Mouse (Mus musculus) ES-E14 (cell line): ENCODE results near the gene Derl3. TPM values are rescaled to one million over a fixed set of nuclear protein-coding genes. Genes with fewer than 3 reads are reported as not detected.

ENCODE experiments used
- DNase-seq: peaks from one replicate; pipeline ENCODE4 v3.0.0-alpha.2; 2013; ENCODE audit warnings: low read depth, low spot score
- H3K27ac ChIP-seq: 2 replicates; pipeline ENCODE4 v1.5.1; 2012; ENCODE audit warnings: low read depth, mild to moderate bottlenecking, low read length, moderate library complexity, mixed read lengths; ENCODE audit not compliant: poor library complexity, insufficient read depth, severe bottlenecking
- H3K36me3 ChIP-seq: 2 replicates; pipeline ENCODE4 v1.6.1; 2012; ENCODE audit warnings: mild to moderate bottlenecking, low read length, moderate library complexity, mixed read lengths; ENCODE audit not compliant: control insufficient read depth, poor library complexity, insufficient read depth, severe bottlenecking
- H3K4me1 ChIP-seq, 2 experiments: fragments of 150-350 bp in 1 of 2; sonication (generic) in 1 of 2; 2 replicates each; pipeline ENCODE4 v1.6.1; 2012; ENCODE audit warnings: low read length in 2 of 2, mild to moderate bottlenecking in 1 of 2, mixed read lengths in 1 of 2; ENCODE audit not compliant: control insufficient read depth in 2 of 2, insufficient read depth in 2 of 2, poor library complexity in 1 of 2
- H3K4me3 ChIP-seq, 2 experiments: fragments of 150-350 bp in 1 of 2; sonication (generic) in 1 of 2; 2 replicates each; pipeline ENCODE4 v1.5.1; 2012; ENCODE audit warnings: low read length in 2 of 2, low read depth in 1 of 2, mild to moderate bottlenecking in 1 of 2, mixed read lengths in 1 of 2; ENCODE audit not compliant: insufficient read depth in 1 of 2, poor library complexity in 1 of 2, severe bottlenecking in 1 of 2
- H3K9ac ChIP-seq: 2 replicates; pipeline ENCODE4 v1.6.1; 2012; ENCODE audit warnings: low read depth, mild to moderate bottlenecking, low read length, mixed read lengths; ENCODE audit not compliant: poor library complexity, insufficient read depth, severe bottlenecking
- H3K9me3 ChIP-seq: fragments of 150-350 bp; sonication (generic); 2 replicates; pipeline ENCODE4 v1.6.1; 2012; ENCODE audit warnings: low read depth, mild to moderate bottlenecking, low read length; ENCODE audit not compliant: control insufficient read depth, insufficient read depth
- CHD2 ChIP-seq: IDR thresholded peaks from 2 replicates; pipeline ENCODE4 v1.6.1; 2014; ENCODE audit warnings: mild to moderate bottlenecking, low read depth, low read length, inconsistent platforms
- HCFC1 ChIP-seq: IDR thresholded peaks from 2 replicates; pipeline ENCODE4 v1.6.1; 2012; ENCODE audit warnings: low read length, inconsistent platforms, borderline replicate concordance; ENCODE audit not compliant: insufficient read depth
- MAFK ChIP-seq: IDR thresholded peaks from 2 replicates; pipeline ENCODE4 v1.6.1; 2014; ENCODE audit warnings: mild to moderate bottlenecking, low read depth, low read length, inconsistent platforms; ENCODE audit not compliant: insufficient read depth
- ZC3H11A ChIP-seq: IDR thresholded peaks from 2 replicates; pipeline ENCODE4 v1.6.1; 2012; ENCODE audit warnings: low read depth, mild to moderate bottlenecking, inconsistent platforms, low read length, borderline replicate concordance
- ZNF384 ChIP-seq: IDR thresholded peaks from 2 replicates; pipeline ENCODE4 v1.6.1; 2012; ENCODE audit warnings: low read depth, low read length, inconsistent platforms
- in situ Hi-C, 2 experiments: fragments of 600-800 bp; cut with MboI; formaldehyde crosslinking; loops; one replicate each; pipeline ENCODE4 v1.15.1; 2025; ENCODE audit warnings: low sequenced_read_pairs in 2 of 2, inconsistent platforms in 1 of 2; ENCODE audit not compliant: unreplicated experiment in 2 of 2
- total RNA-seq: library from RNA; depleted of rRNA; stranded (reverse); fragments of 300-350 nt; gene quantifications from 2 replicates; pipeline ENCODE4 v1.2.3, GENCODE M21; 2012

Derl3 gene
- total RNA-seq, 1 experiment, result 19.9 TPM

DNA sequence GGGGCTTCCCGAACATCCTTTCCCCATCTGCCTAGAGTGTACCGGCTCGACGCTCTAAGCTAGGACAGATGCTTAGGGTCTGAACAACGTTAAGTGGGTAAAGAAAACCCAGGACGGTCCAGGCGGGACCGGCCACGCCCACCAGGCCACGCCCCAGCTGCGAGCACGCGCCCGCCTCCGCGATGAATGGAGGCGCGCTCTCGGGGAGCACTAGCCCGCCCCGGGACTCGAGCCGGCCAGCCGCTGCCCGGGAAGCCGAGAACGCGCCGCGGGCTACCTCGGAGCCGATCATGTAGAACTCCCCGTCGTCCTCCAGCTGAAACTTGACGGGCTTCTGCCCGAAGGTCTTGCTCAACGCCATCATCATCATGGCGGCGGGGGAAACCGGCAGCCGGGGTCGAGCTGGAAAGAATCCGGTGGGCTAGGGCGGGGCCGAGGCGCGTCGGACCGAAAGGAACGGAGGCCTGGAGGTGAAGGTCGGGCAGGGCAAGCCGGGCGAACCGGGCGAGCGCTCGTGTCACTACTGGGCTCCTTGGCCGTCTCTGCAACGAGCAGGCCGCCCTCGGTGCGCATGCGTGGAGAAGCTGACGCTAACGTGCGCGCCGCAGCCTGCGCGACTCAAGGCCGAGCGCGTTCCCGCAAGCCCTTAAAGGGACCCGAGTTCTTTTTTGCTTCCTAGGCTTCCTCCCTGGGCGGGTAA, 28.0 kb downstream of the Derl3 start, which contains the start of gene Smarcb1:
Gene Smarcb1, minus strand, starts transcription at position 592 of the 700 bp plus-strand sequence.
- in situ Hi-C loops, result no loop called here
- DNase-seq, result peak; percentile 87
- peaks cover under 1 to 7% of the 10 kb centered on the region in 2 experiments; a peak in 1 of 4 replicates for H3K4me1 ChIP-seq
- H3K4me3 ChIP-seq, result peak within 1 kb of the TSS; percentile 84 to 99
- H3K9ac ChIP-seq, result peak within 1 kb of the TSS; percentile 94
- H3K27ac ChIP-seq, result peak within 1 kb of the TSS; percentile 89
- peaks cover 40% of the 10 kb centered on the region for H3K36me3 ChIP-seq
- no peaks in the 10 kb centered on the region for H3K9me3 ChIP-seq
- TF ChIP-seq CHD2, result no peak
- 0 out of 2 replicates have a peak, but pooled peaks have one; percentile 21 for TF ChIP-seq HCFC1
- no peak for TF ChIP-seq ZC3H11A
- no peak for TF ChIP-seq ZNF384
- no peak for TF ChIP-seq MAFK

- no peak for TF ChIP-seq HCFC1
- no peak for TF ChIP-seq CHD2
- no peak for TF ChIP-seq MAFK
- TF ChIP-seq ZC3H11A, result no peak
- no peak for TF ChIP-seq ZNF384
- Histone ChIP-seq H3K36me3 (peaks cover 39% of the 10 kb centered on the region), H3K9me3 (no peaks in the 10 kb centered on the region), H3K27ac (no peak overlapping the region), H3K4me3 (peak overlapping the region; percentile 84 to 99), H3K9ac (peak overlapping the region; percentile 79), H3K4me1 (peaks cover 0 to 7% of the 10 kb centered on the region in 2 experiments; a peak in 1 of 4 replicates)
- no peak for DNase-seq
- in situ Hi-C loops, result no loop called here
Observed at GRCm38 (mm10) chr10:75921726-75922560, 28.7 kb downstream of the Derl3 start.

- Histone ChIP-seq H3K4me3 (no peak overlapping the region), H3K36me3 (peaks cover 47% of the 10 kb centered on the region), H3K9me3 (no peaks in the 10 kb centered on the region), H3K9ac (no peak overlapping the region), H3K4me1 (0 out of 4 replicates have a peak, but pooled peaks cover 0 to 7% of the 10 kb centered on the region in 2 experiments), H3K27ac (no peak overlapping the region)
- in situ Hi-C loops, result no loop called here
- no peak for TF ChIP-seq HCFC1
- TF ChIP-seq ZC3H11A, result no peak
- no peak for TF ChIP-seq MAFK
- TF ChIP-seq ZNF384, result no peak
- TF ChIP-seq CHD2, result no peak
- DNase-seq, result no peak
Observed at GRCm38 (mm10) chr10:75924324-75924723, 31.1 kb downstream of the Derl3 start.

DNA sequence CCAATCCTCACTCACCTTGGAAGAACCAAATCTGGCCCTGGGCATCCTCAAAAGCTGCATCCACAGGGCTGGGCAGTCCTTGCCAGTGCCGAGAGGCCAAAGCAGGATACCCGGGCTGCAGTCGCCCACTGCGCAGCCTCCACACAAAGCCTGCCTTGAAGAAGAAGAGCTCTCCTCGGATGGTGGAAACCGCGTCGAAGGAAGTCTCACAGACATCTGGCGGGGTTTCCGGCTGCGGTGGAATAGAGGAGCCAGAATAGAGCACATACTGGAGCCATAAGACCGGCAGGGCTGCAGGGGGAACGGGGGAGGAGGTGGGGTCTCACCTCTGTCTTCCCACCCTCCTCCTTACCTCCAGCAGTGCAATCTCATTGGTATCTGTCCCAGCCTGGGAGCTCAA, 33.2 kb downstream of the Derl3 start:
- H3K9me3 ChIP-seq, result no peaks in the 10 kb centered on the region
- in situ Hi-C loops, result no loop called here
- no peak overlapping the region for H3K9ac ChIP-seq
- TF ChIP-seq ZNF384 (no peak), ZC3H11A (no peak), HCFC1 (no peak), CHD2 (no peak), MAFK (no peak)
- H3K27ac ChIP-seq, result no peak overlapping the region
- H3K36me3 ChIP-seq, result peaks cover 45% of the 10 kb centered on the region
- H3K4me1 ChIP-seq, result peaks cover 8 to 9% of the 10 kb centered on the region in 2 experiments; a peak in 2 of 4 replicates
- no peak overlapping the region for H3K4me3 ChIP-seq
- no peak for DNase-seq
